Mouse (Mus musculus): ENCODE measurements around the gene Nmrk1. TPM values are rescaled to one million over a fixed set of nuclear protein-coding genes. Genes with fewer than 3 reads are reported as not detected.
A peak's percentile ranks its signal among the peaks of the same experiment; 100 is the strongest.

Nmrk1 gene
- total and polyA plus RNA-seq, 3 experiments = 3.6 to 51.4 (median 41.3) TPM

DNA sequence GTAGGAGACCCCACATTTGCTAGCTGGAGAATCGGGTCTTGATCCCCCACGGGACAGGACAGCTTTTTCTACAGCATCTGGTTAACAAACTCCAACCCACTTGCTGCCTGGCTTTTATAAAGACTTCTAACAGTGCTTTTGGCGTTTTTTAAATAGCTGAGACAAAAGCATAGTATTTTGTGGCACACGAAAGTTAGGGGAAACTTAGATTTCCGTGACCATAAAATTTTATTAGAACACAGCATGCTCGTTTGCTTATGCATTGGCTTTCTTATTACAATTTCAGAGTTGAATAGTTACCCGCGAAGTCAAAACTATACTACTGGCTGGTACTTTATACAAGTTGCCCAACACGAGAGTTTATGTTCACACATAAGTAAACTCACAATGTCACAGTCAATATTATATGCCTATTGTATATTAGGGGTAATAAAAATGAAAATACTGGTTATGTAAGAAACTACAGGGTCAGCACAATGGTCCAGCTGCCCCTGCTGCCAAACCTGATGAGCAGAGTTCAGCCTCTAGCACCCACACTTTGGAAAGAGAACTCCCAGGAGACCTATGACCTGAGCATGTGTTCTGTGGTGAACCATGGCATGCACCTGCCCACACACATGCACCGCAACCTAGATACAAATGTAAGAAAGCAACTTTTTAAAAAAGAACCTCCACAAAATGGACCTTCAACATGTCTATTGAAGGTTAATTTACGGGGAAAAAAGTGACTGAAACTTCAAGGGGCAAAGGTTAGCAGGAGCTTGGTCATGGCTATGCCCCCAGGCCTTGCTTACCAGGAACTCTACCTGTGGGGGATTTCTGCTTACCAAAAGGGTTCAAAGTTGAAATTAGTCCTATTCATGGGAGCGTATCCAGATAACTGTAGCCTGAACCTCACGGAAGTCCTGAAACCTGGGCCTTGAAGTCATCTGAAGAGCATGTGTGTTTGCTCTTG is 758 bp downstream of the Nmrk1 start:
- no peak for DNase-seq (ENCODE audit: low spot score)
- H3K9me3 ChIP-seq (replicated peaks) = no peaks in the 10 kb centered on the region
- peaks cover 31% of the 10 kb centered on the region for H3K36me3 ChIP-seq (replicated peaks)
- peaks cover 34% of the 10 kb centered on the region for H3K4me1 ChIP-seq (ENCODE audit: insufficient read depth, low read depth, low read length)
- ATAC-seq (ENCODE audit: extremely low read depth, insufficient number of reproducible peaks, low FRiP score, poor library complexity, severe bottlenecking) = no peak
- TF ChIP-seq TAL1 (conservative IDR thresholded peaks at IDR 0.05; ENCODE audit: low read depth, low read length) = no peak
- no peak for TF ChIP-seq POLR2AphosphoS5 (IDR thresholded peaks at IDR 0.05; ENCODE audit: insufficient replicate concordance, low read depth, low read length)
- TF ChIP-seq GATA1 (IDR thresholded peaks at IDR 0.05; ENCODE audit: borderline replicate concordance, low read length) = no peak
- no peak for TF ChIP-seq GATA2 (IDR thresholded peaks at IDR 0.05; ENCODE audit: borderline replicate concordance, low read depth, low read length)
- TF ChIP-seq CTCF (IDR thresholded peaks at IDR 0.05; ENCODE audit: low read depth, low read length) = no peak
- no peaks in the 10 kb centered on the region for H3K27me3 ChIP-seq (ENCODE audit: insufficient read depth, low read length)
- H3K4me3 ChIP-seq (ENCODE audit: low read depth, low read length) = peak overlapping the region; percentile 99

DNA sequence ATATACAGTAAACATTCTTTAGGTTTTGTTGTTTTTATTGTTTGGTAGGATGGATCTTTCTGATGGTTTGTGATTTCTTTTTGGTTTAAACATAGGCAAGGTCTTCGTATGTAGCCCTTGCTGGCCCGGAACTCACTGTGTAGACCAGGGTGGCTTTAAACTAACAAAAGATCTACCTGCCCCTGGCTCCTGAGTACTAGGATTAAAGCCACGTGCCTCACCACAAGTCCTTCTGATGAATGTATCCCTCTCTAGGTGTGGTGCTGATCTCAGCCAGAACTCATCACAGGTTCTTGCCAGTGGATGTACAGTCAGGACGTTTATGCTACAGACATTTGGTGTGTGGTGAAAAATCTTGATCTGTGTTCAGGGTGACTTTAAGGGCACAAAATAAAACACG is 6.2 kb downstream of the Nmrk1 start:
- H3K9me3 ChIP-seq (replicated peaks) = no peaks in the 10 kb centered on the region
- ATAC-seq (ENCODE audit: extremely low read depth, insufficient number of reproducible peaks, low FRiP score, poor library complexity, severe bottlenecking) = no peak
- TF ChIP-seq TAL1 (conservative IDR thresholded peaks at IDR 0.05; ENCODE audit: low read depth, low read length) = no peak
- no peak for TF ChIP-seq GATA1 (IDR thresholded peaks at IDR 0.05; ENCODE audit: borderline replicate concordance, low read length)
- no peak for TF ChIP-seq CTCF (IDR thresholded peaks at IDR 0.05; ENCODE audit: low read depth, low read length)
- TF ChIP-seq POLR2AphosphoS5 (IDR thresholded peaks at IDR 0.05; ENCODE audit: insufficient replicate concordance, low read depth, low read length) = no peak
- TF ChIP-seq GATA2 (IDR thresholded peaks at IDR 0.05; ENCODE audit: borderline replicate concordance, low read depth, low read length) = no peak
- H3K27me3 ChIP-seq (ENCODE audit: insufficient read depth, low read length) = no peaks in the 10 kb centered on the region
- peaks cover 57% of the 10 kb centered on the region for H3K36me3 ChIP-seq (replicated peaks)
- no peak overlapping the region for H3K4me3 ChIP-seq (ENCODE audit: low read depth, low read length)
- H3K4me1 ChIP-seq (ENCODE audit: insufficient read depth, low read depth, low read length) = peaks cover 14% of the 10 kb centered on the region
- DNase-seq (ENCODE audit: low spot score) = no peak

DNA sequence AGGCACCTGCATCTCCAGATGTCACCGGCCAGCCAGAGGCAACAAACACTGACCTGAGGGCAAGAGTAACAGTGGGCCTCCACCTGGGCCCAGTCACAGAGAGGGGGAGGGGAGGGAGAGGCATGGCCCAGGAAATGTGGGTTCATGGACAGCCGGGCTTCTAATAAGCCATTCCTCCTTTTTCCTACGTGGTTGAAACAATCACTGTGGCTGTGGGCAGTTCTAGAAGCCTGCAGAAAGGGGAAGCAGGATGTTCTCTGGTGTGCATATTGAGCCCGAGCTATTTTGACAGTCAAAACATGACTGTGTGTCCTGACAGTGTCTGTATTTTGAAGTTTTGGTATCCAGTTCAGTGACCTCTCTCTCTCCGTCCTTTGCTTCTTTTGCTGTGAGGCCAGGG is 7.2 kb downstream of the Nmrk1 start:
- Histone ChIP-seq H3K4me3 (ENCODE audit: low read depth, low read length) (no peak overlapping the region), H3K36me3 (replicated peaks) (peaks cover 61% of the 10 kb centered on the region), H3K27me3 (ENCODE audit: insufficient read depth, low read length) (no peaks in the 10 kb centered on the region), H3K4me1 (ENCODE audit: insufficient read depth, low read depth, low read length) (peaks cover 22% of the 10 kb centered on the region), H3K9me3 (replicated peaks) (no peaks in the 10 kb centered on the region)
- DNase-seq (ENCODE audit: low spot score) (no peak), ATAC-seq (ENCODE audit: extremely low read depth, insufficient number of reproducible peaks, low FRiP score, poor library complexity, severe bottlenecking) (no peak)
- TF ChIP-seq POLR2AphosphoS5 (IDR thresholded peaks at IDR 0.05; ENCODE audit: insufficient replicate concordance, low read depth, low read length) (no peak), GATA2 (IDR thresholded peaks at IDR 0.05; ENCODE audit: borderline replicate concordance, low read depth, low read length) (no peak), TAL1 (conservative IDR thresholded peaks at IDR 0.05; ENCODE audit: low read depth, low read length) (no peak), GATA1 (IDR thresholded peaks at IDR 0.05; ENCODE audit: borderline replicate concordance, low read length) (no peak), CTCF (IDR thresholded peaks at IDR 0.05; ENCODE audit: low read depth, low read length) (no peak)

DNA sequence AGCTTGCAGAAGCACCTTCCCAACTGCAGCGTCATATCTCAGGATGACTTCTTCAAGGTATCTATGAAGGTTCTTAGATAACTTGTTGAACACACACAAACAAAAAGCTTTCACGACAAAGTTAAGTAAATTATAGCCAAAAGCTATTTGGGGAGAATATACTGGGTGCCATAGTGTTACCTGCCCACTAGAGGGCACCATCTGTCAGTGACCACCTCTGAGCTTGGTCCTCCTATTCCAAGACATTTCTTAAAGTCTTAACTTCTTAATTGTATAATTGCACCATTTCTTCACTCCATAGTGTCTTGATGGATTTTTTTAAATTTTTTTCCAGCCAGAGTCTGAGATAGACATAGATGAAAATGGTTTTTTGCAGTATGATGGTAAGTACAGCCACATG is 7.8 kb downstream of the Nmrk1 start:
- no peaks in the 10 kb centered on the region for H3K27me3 ChIP-seq (ENCODE audit: insufficient read depth, low read length)
- ATAC-seq (ENCODE audit: extremely low read depth, insufficient number of reproducible peaks, low FRiP score, poor library complexity, severe bottlenecking) (no peak), DNase-seq (ENCODE audit: low spot score) (no peak)
- no peaks in the 10 kb centered on the region for H3K9me3 ChIP-seq (replicated peaks)
- no peak overlapping the region for H3K4me3 ChIP-seq (ENCODE audit: low read depth, low read length)
- peaks cover 61% of the 10 kb centered on the region for H3K36me3 ChIP-seq (replicated peaks)
- H3K4me1 ChIP-seq (ENCODE audit: insufficient read depth, low read depth, low read length) = peaks cover 26% of the 10 kb centered on the region
- no peak for TF ChIP-seq TAL1 (conservative IDR thresholded peaks at IDR 0.05; ENCODE audit: low read depth, low read length)
- TF ChIP-seq GATA1 (IDR thresholded peaks at IDR 0.05; ENCODE audit: borderline replicate concordance, low read length) = no peak
- TF ChIP-seq CTCF (IDR thresholded peaks at IDR 0.05; ENCODE audit: low read depth, low read length) = peak; percentile 60
- TF ChIP-seq POLR2AphosphoS5 (IDR thresholded peaks at IDR 0.05; ENCODE audit: insufficient replicate concordance, low read depth, low read length) = no peak
- no peak for TF ChIP-seq GATA2 (IDR thresholded peaks at IDR 0.05; ENCODE audit: borderline replicate concordance, low read depth, low read length)

DNA sequence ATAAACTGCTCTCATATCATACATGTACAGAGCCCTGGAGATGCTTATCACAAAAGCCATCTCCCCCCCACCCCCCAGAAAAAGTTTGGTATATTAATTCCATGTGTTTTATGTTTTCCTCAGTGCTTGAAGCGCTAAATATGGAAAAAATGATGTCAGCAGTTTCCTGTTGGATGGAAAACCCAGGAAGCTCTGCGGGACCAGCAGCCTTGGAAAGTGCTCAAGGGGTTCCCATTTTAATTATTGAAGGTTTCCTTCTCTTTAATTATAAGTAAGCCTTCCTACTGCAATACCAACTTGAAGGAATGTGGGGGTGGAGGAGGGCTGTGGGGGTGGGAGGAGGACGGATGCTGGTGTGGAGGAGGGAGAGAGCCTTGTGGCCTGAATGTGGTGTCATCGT is 9.3 kb downstream of the Nmrk1 start:
- Histone ChIP-seq H3K4me1 (ENCODE audit: insufficient read depth, low read depth, low read length) (peaks cover 38% of the 10 kb centered on the region), H3K36me3 (replicated peaks) (peaks cover 73% of the 10 kb centered on the region), H3K4me3 (ENCODE audit: low read depth, low read length) (no peak overlapping the region), H3K9me3 (replicated peaks) (no peaks in the 10 kb centered on the region), H3K27me3 (ENCODE audit: insufficient read depth, low read length) (no peaks in the 10 kb centered on the region)
- no peak for TF ChIP-seq GATA2 (IDR thresholded peaks at IDR 0.05; ENCODE audit: borderline replicate concordance, low read depth, low read length)
- TF ChIP-seq POLR2AphosphoS5 (IDR thresholded peaks at IDR 0.05; ENCODE audit: insufficient replicate concordance, low read depth, low read length) = no peak
- TF ChIP-seq CTCF (IDR thresholded peaks at IDR 0.05; ENCODE audit: low read depth, low read length) = no peak
- TF ChIP-seq TAL1 (conservative IDR thresholded peaks at IDR 0.05; ENCODE audit: low read depth, low read length) = no peak
- no peak for TF ChIP-seq GATA1 (IDR thresholded peaks at IDR 0.05; ENCODE audit: borderline replicate concordance, low read length)
- DNase-seq (ENCODE audit: low spot score) = no peak
- no peak for ATAC-seq (ENCODE audit: extremely low read depth, insufficient number of reproducible peaks, low FRiP score, poor library complexity, severe bottlenecking)

DNA sequence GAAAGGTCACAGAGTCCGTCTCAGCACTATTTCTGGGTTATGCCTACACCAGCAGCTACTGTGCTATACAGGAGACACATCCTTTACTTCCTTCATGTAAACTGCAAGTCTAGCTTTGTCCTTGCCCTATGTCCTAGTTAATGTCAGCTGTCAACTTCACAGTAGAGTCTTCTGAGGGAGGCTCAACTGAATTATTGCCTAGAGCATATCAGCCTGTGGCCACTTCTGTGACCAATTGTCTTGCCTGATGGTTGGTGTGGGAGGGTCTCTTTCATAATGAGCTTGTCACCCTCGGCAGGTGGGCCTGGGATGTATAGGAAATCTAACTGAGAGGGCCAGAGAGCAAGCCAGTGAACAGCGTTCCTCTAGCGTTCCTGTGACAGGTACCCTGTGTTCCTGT is 11.7 kb downstream of the Nmrk1 start:
- H3K9me3 ChIP-seq (replicated peaks) = no peaks in the 10 kb centered on the region
- DNase-seq (ENCODE audit: low spot score) = no peak
- no peaks in the 10 kb centered on the region for H3K27me3 ChIP-seq (ENCODE audit: insufficient read depth, low read length)
- no peak for ATAC-seq (ENCODE audit: extremely low read depth, insufficient number of reproducible peaks, low FRiP score, poor library complexity, severe bottlenecking)
- peaks cover 60% of the 10 kb centered on the region for H3K4me1 ChIP-seq (ENCODE audit: insufficient read depth, low read depth, low read length)
- H3K36me3 ChIP-seq (replicated peaks) = peaks cover 54% of the 10 kb centered on the region
- TF ChIP-seq GATA2 (IDR thresholded peaks at IDR 0.05; ENCODE audit: borderline replicate concordance, low read depth, low read length) = no peak
- no peak for TF ChIP-seq POLR2AphosphoS5 (IDR thresholded peaks at IDR 0.05; ENCODE audit: insufficient replicate concordance, low read depth, low read length)
- TF ChIP-seq GATA1 (IDR thresholded peaks at IDR 0.05; ENCODE audit: borderline replicate concordance, low read length) = no peak
- no peak for TF ChIP-seq CTCF (IDR thresholded peaks at IDR 0.05; ENCODE audit: low read depth, low read length)
- TF ChIP-seq TAL1 (conservative IDR thresholded peaks at IDR 0.05; ENCODE audit: low read depth, low read length) = no peak
- no peak overlapping the region; the same call in 1 of the 2 replicates for H3K4me3 ChIP-seq (ENCODE audit: low read depth, low read length)
